ENCODE assay signal across 11 mouse cellular contexts in the genomic region with DNA sequence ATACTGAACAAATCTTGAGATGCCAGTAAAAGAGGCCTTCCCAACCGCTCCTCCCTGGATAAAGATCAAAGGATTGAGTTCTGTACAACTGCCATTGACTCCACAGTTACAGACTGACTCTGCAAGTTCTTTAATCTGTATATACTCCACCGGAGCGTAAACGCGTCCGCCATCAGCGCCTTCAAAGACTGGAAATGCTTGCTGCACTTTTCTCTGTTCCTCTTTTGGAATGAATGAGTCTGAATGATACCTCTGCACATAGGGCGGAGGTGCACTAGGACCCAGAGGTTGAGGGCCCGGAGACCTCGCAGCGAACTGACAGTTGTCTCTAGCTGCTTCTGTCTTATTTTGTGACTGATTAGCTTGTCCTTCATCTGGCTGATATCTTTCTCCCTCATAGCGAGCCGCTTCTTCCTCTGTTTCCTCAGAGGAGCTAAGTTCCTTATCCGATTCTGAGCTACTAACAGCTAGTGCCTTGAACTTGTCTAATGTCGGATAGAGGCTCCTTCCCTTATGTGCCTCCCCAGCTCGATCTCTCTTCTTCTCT. TPM values are rescaled to one million over a fixed set of nuclear protein-coding genes. Genes with fewer than 3 reads are reported as not detected.
DNase-seq lines count a peak whose midpoint lies in the region; TF ChIP-seq lines count a peak whose summit lies in the region.
"Not testable (repeated sequence)": the region's sequence is repeated elsewhere in the genome, so short reads cannot be mapped to it uniquely, and the experiment has no call there.
"Had no signal": no experiment of that assay in that cellular context is flagged by ENCODE, and none has a peak within 500 bp of the region (broad histone marks: within the 10 kb centered on the region; RNA-seq: fewer than 3 reads in every experiment).

No protein-coding gene starts in this region.

- dilution Hi-C loops in CH12.LX (cut with MboI; ENCODE audit: extremely low pct_ligation_motif_present, extremely low pct_unique_long_range_greater_than_20kb, low sequenced_read_pairs) = not testable (repeated sequence)

- TF ChIP-seq POLR2A in CH12.LX (IDR thresholded peaks at IDR 0.05; ENCODE audit: low read depth, low read length) = not testable (repeated sequence)
- peak in 1 of 2 experiments; percentile 63; a peak in 1 of 4 replicates for TF ChIP-seq POLR2A in MEL (IDR thresholded peaks at IDR 0.05; ENCODE audit: control insufficient read depth in 1 of 2, insufficient read depth in 1 of 2, low read depth in 1 of 2, low read length in 2 of 2, poor library complexity in 1 of 2)

- not testable (repeated sequence) for H3K27ac ChIP-seq in CH12.LX (ENCODE audit: insufficient read depth, low read depth)
- H3K27ac ChIP-seq in MEL (ENCODE audit: control insufficient read depth, low read depth, low read length) = peak overlapping the region; percentile 96

- not testable (repeated sequence) for H3K36me3 ChIP-seq in CH12.LX (replicated peaks in 1 of 2; ENCODE audit: control insufficient read depth in 1 of 2, insufficient read depth in 1 of 2, low read length in 1 of 2); MEL (ENCODE audit: control insufficient read depth in 1 of 2, insufficient read depth in 2 of 2, low read length in 2 of 2)

- not testable (repeated sequence) for H3K9me3 ChIP-seq in CH12.LX (replicated peaks; ENCODE audit: low read length); MEL (replicated peaks; ENCODE audit: insufficient read depth, low read length)

- H3K9ac ChIP-seq in CH12.LX (ENCODE audit: insufficient read depth, low read depth) = peak overlapping the region; percentile 44
- H3K9ac ChIP-seq in MEL (ENCODE audit: control insufficient read depth, low read depth, low read length, poor library complexity, severe bottlenecking) = peak overlapping the region; percentile 72

- not testable (repeated sequence) for H3K79me2 ChIP-seq in CH12.LX (replicated peaks; ENCODE audit: control insufficient read depth, extremely low read depth, insufficient read depth, poor library complexity, severe bottlenecking); MEL (ENCODE audit: control insufficient read depth, insufficient read depth, low read length, poor library complexity)

- TF ChIP-seq EP300 in CH12.LX (IDR thresholded peaks at IDR 0.05; ENCODE audit: low read length) = peak; percentile 82
- TF ChIP-seq EP300 in MEL (IDR thresholded peaks at IDR 0.05; ENCODE audit: low read depth in 1 of 2, low read length in 2 of 2) = peak; percentile 48 to 67

- in situ Hi-C loops in CH12.LX (cut with MboI; ENCODE audit: low pct_ligation_motif_present, low pct_unique_long_range_greater_than_20kb, low sequenced_read_pairs) = not testable (repeated sequence)

- DNase-seq in CH12.LX (ENCODE audit: extremely low read depth) = peak; percentile 9
- peak; percentile 85 for DNase-seq in MEL (ENCODE audit: low read depth, low spot score)
- DNase-seq in MEL-GATA-1-ER (ENCODE audit: extremely low read depth, low read depth) = peak; percentile 81

- not testable (repeated sequence) for TF ChIP-seq CTCF in CH12.LX (conservative IDR thresholded peaks at IDR 0.05 in 1 of 2, IDR thresholded peaks at IDR 0.05 in 1 of 2; ENCODE audit: low read depth in 2 of 2, low read length in 2 of 2); MEL (IDR thresholded peaks at IDR 0.05 in 2 of 3, conservative IDR thresholded peaks at IDR 0.05 in 1 of 3; ENCODE audit: control insufficient read depth in 1 of 3, insufficient read depth in 1 of 3, low read depth in 2 of 3, low read length in 3 of 3, poor library complexity in 1 of 3, severe bottlenecking in 1 of 3)

- H3K27me3 ChIP-seq in CH12.LX (replicated peaks); MEL (ENCODE audit: control insufficient read depth in 1 of 2, insufficient read depth in 2 of 2, low read length in 2 of 2): not testable (repeated sequence)

- H3K4me3 ChIP-seq in CH12.LX (replicated peaks in 1 of 3; ENCODE audit: low read depth in 2 of 3, low read length in 2 of 3, poor library complexity in 1 of 3) = peak overlapping the region in 2 of 3 experiments; percentile 28 to 47
- peak overlapping the region; percentile 57 to 69 for H3K4me3 ChIP-seq in MEL (ENCODE audit: control insufficient read depth in 1 of 2, insufficient read depth in 1 of 2, low read depth in 2 of 2, low read length in 2 of 2)

- H3K4me2 ChIP-seq in CH12.LX (ENCODE audit: insufficient read depth, low read depth, poor library complexity, severe bottlenecking) = peak overlapping the region; percentile 99

- not testable (repeated sequence) for H3K4me1 ChIP-seq in CH12.LX (ENCODE audit: control insufficient read depth in 1 of 2, insufficient read depth in 2 of 2); MEL (ENCODE audit: control insufficient read depth in 1 of 2, insufficient read depth in 2 of 2, low read length in 2 of 2)

- TF ChIP-seq RAD21 in CH12.LX (IDR thresholded peaks at IDR 0.05; ENCODE audit: low read depth, low read length); MEL (IDR thresholded peaks at IDR 0.05; ENCODE audit: low read depth, low read length): not testable (repeated sequence)

TF ChIP-seq in CH12.LX, 34 proteins besides CTCF, POLR2A, EP300 and RAD21:
- TF ChIP-seq JUN (IDR thresholded peaks at IDR 0.05; ENCODE audit: insufficient read depth, low read depth, low read length) (peak; percentile 24; the same call in 1 of the 2 replicates), IRF4 (IDR thresholded peaks at IDR 0.05; ENCODE audit: low read depth, low read length) (peak; percentile 89)

TF ChIP-seq in MEL, 35 proteins besides CTCF, POLR2A, EP300 and RAD21:
- 0 out of 2 replicates have a peak, but pooled peaks have one; percentile 46 for TF ChIP-seq ZMIZ1 (IDR thresholded peaks at IDR 0.05; ENCODE audit: low read depth, low read length)
- peak; percentile 62 for TF ChIP-seq SIN3A (IDR thresholded peaks at IDR 0.05; ENCODE audit: low read length)
- peak; percentile 69 for TF ChIP-seq TBP (IDR thresholded peaks at IDR 0.05; ENCODE audit: low read depth, low read length)
- TF ChIP-seq RCOR1 (IDR thresholded peaks at IDR 0.05; ENCODE audit: low read depth, low read length) = 0 out of 2 replicates have a peak, but pooled peaks have one; percentile 26
- 0 out of 2 replicates have a peak, but pooled peaks have one; percentile 34 for TF ChIP-seq NELFE (IDR thresholded peaks at IDR 0.05; ENCODE audit: low read depth, low read length)
- TF ChIP-seq TCF12 (IDR thresholded peaks at IDR 0.05; ENCODE audit: low read depth, low read length) = 0 out of 2 replicates have a peak, but pooled peaks have one; percentile 36
- TF ChIP-seq GATA1 (IDR thresholded peaks at IDR 0.05; ENCODE audit: low read depth, low read length) = peak; percentile 50; the same call in 1 of the 2 replicates
- 0 out of 2 replicates have a peak, but pooled peaks have one; percentile 46 for TF ChIP-seq ETS1 (IDR thresholded peaks at IDR 0.05; ENCODE audit: low read depth, low read length)
- TF ChIP-seq MYB (IDR thresholded peaks at IDR 0.05; ENCODE audit: low read depth, low read length) = peak; percentile 50; the same call in 1 of the 2 replicates

RNA-seq across cellular contexts. Expression of a gene that starts 48.7 kb away (rescaled TPM):
- total RNA-seq in CH12.LX (2012; rRNA removed) (not detected in 2 replicates), CH12.LX (2014; rRNA removed) (not detected in 2 replicates), MEL (2012; rRNA removed) (not detected in 2 replicates)
- polyA plus RNA-seq in CH12.LX (2012; ENCODE audit: insufficient read length, low read depth) (not detected in 2 replicates), MEL (2012; ENCODE audit: insufficient read depth in 1 of 2, insufficient read length in 2 of 2, low read depth in 1 of 2, low replicate concordance in 2 of 2, missing spikeins in 1 of 2) (not detected)
- total RNA-seq: ES-E14, G1E had no signal
- polyA plus RNA-seq: activated CD4-positive, CD25-positive, alpha-beta regulatory T cell, adult 4 months; brain, embryonic 14.5 days; C2C12; CD4-positive, CD25-positive, alpha-beta regulatory T cell, adult 4 months; cerebellum, adult 2 months; G1E; Patski had no signal

Comparison
In these comparisons a context has a peak if more than half of its experiments do, and no peak if none do; other contexts are left out.
1. DNase-seq: peak in every context shown above with its lines; median percentile 85 in MEL; 81 in MEL-GATA-1-ER; 9 in CH12.LX.